Mouse (Mus musculus): ENCODE results near the gene Oprl1.

The Oprl1 gene

GRCm38 (mm10) chr2:181714903-181715326 lies at the start of gene Oprl1:
Gene Oprl1 (plus strand): TSS chr2:181715016.
- peak; percentile 53 for DNase-seq

- DNase-seq = peak; percentile 52
Measured at GRCm38 (mm10) chr2:181670285-181670912, 44.4 kb upstream of the Oprl1 start.

GRCm38 (mm10) chr2:181670913-181671311 lies 43.9 kb upstream of the Oprl1 start:
- no peak for DNase-seq

- peak; percentile 62 for DNase-seq
Measured at GRCm38 (mm10) chr2:181671326-181671725, 43.5 kb upstream of the Oprl1 start, which contains the start of gene Sox18. Gene Sox18 (minus strand): TSS chr2:181671640.

GRCm38 (mm10) chr2:181671984-181672383 lies 42.8 kb upstream of the Oprl1 start:
- DNase-seq = no peak

GRCm38 (mm10) chr2:181673501-181673900 lies 41.3 kb upstream of the Oprl1 start:
- peak; percentile 49 for DNase-seq

GRCm38 (mm10) chr2:181674934-181675333 lies 39.9 kb upstream of the Oprl1 start:
- DNase-seq = no peak

GRCm38 (mm10) chr2:181675454-181675853 lies 39.4 kb upstream of the Oprl1 start:
- DNase-seq = peak; percentile 81

- DNase-seq = peak; percentile 63
Measured at GRCm38 (mm10) chr2:181676424-181676823, 38.4 kb upstream of the Oprl1 start.

- DNase-seq = no peak
Measured at GRCm38 (mm10) chr2:181677096-181677754, 37.6 kb upstream of the Oprl1 start.

- DNase-seq = no peak
Measured at GRCm38 (mm10) chr2:181677755-181678098, 37.1 kb upstream of the Oprl1 start.

- DNase-seq = peak; percentile 90
Measured at GRCm38 (mm10) chr2:181678780-181679179, 36.0 kb upstream of the Oprl1 start.

- DNase-seq = peak; percentile 87
Measured at GRCm38 (mm10) chr2:181679951-181680715, 34.7 kb upstream of the Oprl1 start, which contains the start of gene Tcea2. Gene Tcea2 (plus strand): TSS chr2:181680310.

- DNase-seq = peak; percentile 29
Measured at GRCm38 (mm10) chr2:181680716-181681117, 34.1 kb upstream of the Oprl1 start.

GRCm38 (mm10) chr2:181681978-181682377 lies 32.8 kb upstream of the Oprl1 start:
- DNase-seq = no peak

- DNase-seq = no peak
Measured at GRCm38 (mm10) chr2:181683381-181683780, 31.4 kb upstream of the Oprl1 start.

GRCm38 (mm10) chr2:181684713-181685112 lies 30.1 kb upstream of the Oprl1 start:
- no peak for DNase-seq

GRCm38 (mm10) chr2:181685686-181686085 lies 29.1 kb upstream of the Oprl1 start:
- no peak for DNase-seq

- DNase-seq = no peak
Measured at GRCm38 (mm10) chr2:181687586-181687985, 27.2 kb upstream of the Oprl1 start.

GRCm38 (mm10) chr2:181689466-181690160 lies 25.2 kb upstream of the Oprl1 start:
- no peak for DNase-seq

- no peak for DNase-seq
Measured at GRCm38 (mm10) chr2:181691083-181691482, 23.7 kb upstream of the Oprl1 start.

- no peak for DNase-seq
Measured at GRCm38 (mm10) chr2:181691571-181691970, 23.2 kb upstream of the Oprl1 start.

- no peak for DNase-seq
Measured at GRCm38 (mm10) chr2:181692304-181692703, 22.5 kb upstream of the Oprl1 start.

Measured in embryo, embryonic 11 days (tissue).